Mouse (Mus musculus) hindbrain, embryonic 11.5 days (tissue): ENCODE measurements around the gene Cldn15. TPM values are rescaled to one million over a fixed set of nuclear protein-coding genes. Genes with fewer than 3 reads are reported as not detected.

Experiments
- ATAC-seq: fragments of 200-750 bp; cut with Nextera tagmentation; 2 replicates; pipeline ENCODE4 v1.8.0; 2017; ENCODE audit warnings: mild to moderate bottlenecking, moderate TSS enrichment, moderate library complexity; ENCODE audit not compliant: low FRiP score
- DNase-seq: peaks from one replicate; pipeline ENCODE4 v3.0.0-alpha.2; 2015; ENCODE audit warnings: low spot score
- H3K27ac ChIP-seq: fragments of 300-500 bp; sonication (generic); 2 replicates; pipeline ENCODE4 v1.5.1; 2014; ENCODE audit warnings: mild to moderate bottlenecking, low read depth, low read length
- H3K27me3 ChIP-seq: fragments of 300-500 bp; sonication (generic); 2 replicates; pipeline ENCODE4 v1.6.1; 2014; ENCODE audit warnings: mild to moderate bottlenecking, low read length, moderate library complexity, mixed read lengths; ENCODE audit not compliant: control insufficient read depth, insufficient read depth
- H3K36me3 ChIP-seq: fragments of 300-500 bp; sonication (generic); 2 replicates; pipeline ENCODE4 v1.6.1; 2014; ENCODE audit warnings: mild to moderate bottlenecking, low read length, moderate library complexity, mixed read lengths; ENCODE audit not compliant: control insufficient read depth, insufficient read depth
- H3K4me1 ChIP-seq: fragments of 300-500 bp; sonication (generic); replicated peaks from 2 replicates; pipeline ENCODE4 v1.6.1; 2014; ENCODE audit warnings: low read length, mixed read lengths; ENCODE audit not compliant: control insufficient read depth, insufficient read depth
- H3K4me2 ChIP-seq: fragments of 300-500 bp; sonication (generic); replicated peaks from 2 replicates; pipeline ENCODE4 v1.6.1; 2014; ENCODE audit warnings: mild to moderate bottlenecking, low read depth, low read length
- H3K4me3 ChIP-seq: fragments of 300-500 bp; sonication (generic); 2 replicates; pipeline ENCODE4 v1.5.1; 2014; ENCODE audit warnings: low read depth, low read length
- H3K9ac ChIP-seq: fragments of 300-500 bp; sonication (generic); 2 replicates; pipeline ENCODE4 v1.6.1; 2014; ENCODE audit warnings: low read depth, low read length
- H3K9me3 ChIP-seq: fragments of 300-500 bp; sonication (generic); 2 replicates; pipeline ENCODE4 v1.6.1; 2016; ENCODE audit warnings: low read length; ENCODE audit not compliant: control insufficient read depth
- WGBS: fragments of 180-500 bp; shearing (Covaris S2); extraction: QIAGEN DNeasy Blood & Tissue Kit; methylation state at CpG from one replicate; pipeline ENCODE4 v1.1.7; 2014; 5-methylcytosine and 5-hydroxymethylcytosine counted together
- polyA plus RNA-seq: library from polyadenylated mRNA; unstranded; fragments of >200 nt; fragmentation: Nextera tagmentation; extraction: Ambion mirVana; gene quantifications from 2 replicates; pipeline ENCODE4 v1.2.1, GENCODE M21; 2014

Cldn15 gene
- polyA plus RNA-seq, 1 experiment from 2014 or later = 0.32 TPM

DNA sequence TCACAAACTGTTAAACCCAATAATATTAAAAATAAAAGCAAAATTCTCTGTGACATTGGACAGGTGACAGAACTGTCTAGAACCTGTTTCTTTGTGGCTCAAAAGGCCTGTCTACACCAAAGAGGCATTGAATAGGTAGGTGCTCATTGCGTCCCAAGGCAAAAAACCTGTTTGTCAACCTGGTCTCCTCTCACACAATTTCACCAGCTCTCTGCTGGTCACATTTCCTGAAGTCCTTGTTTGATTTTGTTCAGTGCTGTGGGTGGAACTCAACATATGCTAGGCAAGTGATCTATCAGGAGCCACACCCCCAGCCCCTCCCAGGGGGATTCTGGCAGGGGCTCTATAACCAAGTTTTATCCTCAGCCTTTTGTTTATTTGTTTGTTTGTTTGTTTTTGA is 9.2 kb upstream of the Cldn15 start:
- peaks cover 2% of the 10 kb centered on the region; the same call in 1 of the 2 replicates for H3K4me1 ChIP-seq
- no peak overlapping the region for H3K4me3 ChIP-seq
- WGBS = 96% methylated on average over 1 of the region's 1 CpGs
- no peaks in the 10 kb centered on the region for H3K9me3 ChIP-seq
- ATAC-seq (no peak), DNase-seq (no peak)
- H3K9ac ChIP-seq = no peak overlapping the region
- 0 out of 2 replicates have a peak, but pooled peaks cover 2% of the 10 kb centered on the region for H3K36me3 ChIP-seq
- H3K4me2 ChIP-seq = no peak overlapping the region
- H3K27ac ChIP-seq = no peak overlapping the region
- H3K27me3 ChIP-seq = no peaks in the 10 kb centered on the region

DNA sequence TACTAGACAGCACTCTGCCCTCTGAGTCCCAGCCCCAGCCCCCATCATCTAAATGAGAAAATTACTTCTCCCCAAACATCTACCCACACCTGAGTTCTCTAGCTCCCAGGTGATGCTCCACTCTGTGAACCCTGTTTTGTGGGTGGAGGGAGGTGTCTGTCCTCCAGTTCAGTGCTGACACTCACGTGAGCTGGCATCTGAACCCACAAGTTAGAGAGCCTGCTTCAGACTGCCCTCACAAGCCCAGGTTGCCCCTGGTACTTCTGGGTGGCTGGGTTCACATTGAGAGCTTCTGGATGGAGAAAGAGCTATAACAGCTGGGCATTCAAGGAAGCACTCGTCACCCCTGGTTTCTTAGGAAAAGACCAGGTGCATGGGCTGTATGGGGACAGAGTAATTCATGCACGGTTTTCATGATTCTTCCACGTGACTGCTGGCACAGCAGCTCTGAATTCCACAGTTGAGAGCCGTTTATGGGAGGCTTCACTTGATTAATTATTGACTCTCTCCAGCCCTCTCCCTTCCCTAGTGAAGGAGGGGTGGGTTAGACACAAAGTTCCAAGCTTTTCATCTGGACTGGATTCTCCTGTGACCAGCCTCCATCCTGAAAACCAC is 7.3 kb upstream of the Cldn15 start:
- no peak overlapping the region for H3K27ac ChIP-seq
- 0 out of 2 replicates have a peak, but pooled peaks cover 2% of the 10 kb centered on the region for H3K36me3 ChIP-seq
- WGBS = 72% methylated on average over 5 of the region's 5 CpGs
- no peak overlapping the region for H3K9ac ChIP-seq
- H3K27me3 ChIP-seq = no peaks in the 10 kb centered on the region
- peaks cover 9% of the 10 kb centered on the region for H3K4me1 ChIP-seq
- no peak overlapping the region for H3K4me3 ChIP-seq
- no peaks in the 10 kb centered on the region for H3K9me3 ChIP-seq
- H3K4me2 ChIP-seq = no peak overlapping the region
- no peak for DNase-seq
- ATAC-seq = no peak

DNA sequence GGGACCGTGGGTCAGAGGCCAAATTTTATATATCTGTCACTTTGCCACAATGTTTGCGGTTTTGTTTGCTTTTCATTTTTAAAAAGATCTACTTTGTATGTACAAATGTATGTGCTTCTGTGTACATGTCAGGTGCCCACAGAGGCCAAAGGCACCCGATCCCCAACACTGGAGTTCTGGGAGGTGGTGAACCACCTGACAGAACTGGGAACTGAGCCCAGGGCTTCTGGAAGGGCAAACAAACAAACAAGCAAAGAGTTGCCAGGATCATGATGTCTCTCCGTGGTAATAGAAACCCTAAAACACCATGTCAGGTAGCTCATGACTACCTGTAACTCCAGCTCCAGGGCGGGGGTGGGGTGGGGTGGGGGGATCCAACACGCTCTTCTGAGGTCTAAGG is 6.4 kb upstream of the Cldn15 start:
- no peak for DNase-seq
- no peak overlapping the region for H3K4me2 ChIP-seq
- no peak overlapping the region for H3K9ac ChIP-seq
- no peak overlapping the region for H3K27ac ChIP-seq
- no peaks in the 10 kb centered on the region for H3K9me3 ChIP-seq
- no peaks in the 10 kb centered on the region for H3K27me3 ChIP-seq
- WGBS = 93% methylated on average over 6 of the region's 6 CpGs
- no peak overlapping the region for H3K4me3 ChIP-seq
- no peak for ATAC-seq
- H3K4me1 ChIP-seq = peaks cover 7% of the 10 kb centered on the region
- 0 out of 2 replicates have a peak, but pooled peaks cover 2% of the 10 kb centered on the region for H3K36me3 ChIP-seq

DNA sequence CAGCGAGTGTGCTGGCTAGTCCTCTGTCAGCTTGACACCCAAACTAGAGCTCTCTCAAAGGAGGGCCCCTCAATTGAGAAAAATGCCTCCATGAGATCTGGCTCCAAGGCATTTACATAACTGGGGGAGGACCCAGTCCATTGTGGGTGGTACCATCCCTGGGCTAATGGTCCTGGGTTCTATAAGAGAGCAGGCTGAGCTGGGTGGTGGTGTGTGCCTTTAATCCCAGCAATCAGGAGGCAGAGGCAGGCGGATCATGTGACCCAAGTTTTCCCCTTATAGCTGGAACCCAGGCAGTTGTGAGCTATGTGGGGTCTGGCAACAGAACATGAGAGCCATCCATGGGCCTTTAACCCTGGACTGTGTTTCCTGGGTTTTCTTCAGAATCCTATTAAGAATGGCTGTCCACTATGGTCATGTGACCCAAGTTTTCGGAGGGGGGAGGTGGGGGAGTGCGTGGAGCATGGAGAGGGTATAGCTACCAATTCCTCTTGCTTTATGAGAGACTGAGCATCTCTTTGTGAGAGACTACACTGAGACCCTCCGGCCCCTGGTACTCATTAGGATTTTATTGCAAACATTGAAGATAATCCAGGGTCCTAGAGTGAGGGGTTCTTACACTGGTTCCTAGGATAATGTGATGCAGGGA is 5.0 kb upstream of the Cldn15 start:
- WGBS = 22% methylated on average over 5 of the region's 5 CpGs
- peak overlapping the region; percentile 74 for H3K27ac ChIP-seq
- H3K9me3 ChIP-seq = no peaks in the 10 kb centered on the region
- H3K9ac ChIP-seq = peak overlapping the region; percentile 90
- no peaks in the 10 kb centered on the region for H3K27me3 ChIP-seq
- DNase-seq (no peak), ATAC-seq (peak; percentile 58)
- H3K4me2 ChIP-seq = peak overlapping the region; percentile 79
- H3K4me1 ChIP-seq = peaks cover 7% of the 10 kb centered on the region
- peak overlapping the region; percentile 73 for H3K4me3 ChIP-seq
- peaks cover 5% of the 10 kb centered on the region; the same call in 1 of the 2 replicates for H3K36me3 ChIP-seq

DNA sequence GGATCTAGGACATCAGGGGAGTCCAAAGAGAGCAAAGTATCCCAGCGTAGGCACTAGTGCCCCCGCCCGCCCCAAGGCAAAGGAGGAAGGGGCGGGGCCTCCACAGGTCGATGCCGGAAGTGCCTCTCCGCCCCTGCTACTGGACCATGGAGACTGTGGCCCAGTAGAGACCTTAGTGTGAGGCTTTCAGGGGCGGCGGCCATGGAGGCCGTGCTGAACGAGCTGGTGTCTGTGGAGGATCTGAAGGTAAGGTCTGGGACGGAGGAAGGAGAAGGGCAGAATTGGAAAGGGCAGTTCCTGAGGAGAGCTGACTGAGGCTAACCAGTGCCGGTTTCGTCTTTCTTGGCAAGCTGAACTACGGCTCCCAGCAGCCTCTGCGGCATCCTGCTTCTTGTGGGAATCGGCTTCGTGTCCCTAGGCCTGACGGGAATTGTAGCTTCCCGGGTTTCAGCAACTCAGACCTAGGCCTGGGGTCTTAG is 4.4 kb upstream of the Cldn15 start:
- Histone ChIP-seq H3K27ac (peak overlapping the region; percentile 74), H3K36me3 (peaks cover 5% of the 10 kb centered on the region; the same call in 1 of the 2 replicates), H3K9ac (peak overlapping the region; percentile 90), H3K9me3 (no peaks in the 10 kb centered on the region), H3K4me2 (peak overlapping the region; percentile 79), H3K27me3 (no peaks in the 10 kb centered on the region), H3K4me3 (peak overlapping the region; percentile 73), H3K4me1 (peaks cover 7% of the 10 kb centered on the region)
- peak; percentile 92 for DNase-seq
- ATAC-seq = peak; percentile 94
- 0% methylated on average over 19 of the region's 20 CpGs for WGBS

DNA sequence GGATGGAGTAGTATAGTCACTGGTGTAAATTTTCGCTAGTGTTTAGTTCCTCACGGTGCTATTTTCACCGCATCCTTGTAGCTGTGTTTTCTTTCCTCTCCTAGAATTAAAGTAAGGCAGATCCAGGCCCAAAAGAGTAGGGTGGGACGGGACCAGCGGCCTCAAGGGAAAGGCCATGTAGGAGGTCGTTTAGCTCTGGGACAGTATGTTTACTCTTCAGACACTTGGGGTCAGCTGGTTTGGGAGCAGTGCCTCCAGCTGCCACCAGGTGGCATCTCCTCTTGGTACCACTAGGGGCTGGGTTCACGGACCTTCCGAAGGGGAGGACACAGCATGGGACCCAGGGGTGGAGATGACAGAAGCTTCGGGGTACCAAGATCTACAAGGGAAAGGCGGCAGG is 3.9 kb upstream of the Cldn15 start:
- Histone ChIP-seq H3K9me3 (no peaks in the 10 kb centered on the region), H3K4me2 (peak overlapping the region; percentile 79), H3K36me3 (peaks cover 5% of the 10 kb centered on the region; the same call in 1 of the 2 replicates), H3K4me3 (peak overlapping the region; percentile 73), H3K9ac (peak overlapping the region; percentile 90), H3K27ac (peak overlapping the region; percentile 74), H3K27me3 (no peaks in the 10 kb centered on the region), H3K4me1 (peaks cover 7% of the 10 kb centered on the region)
- ATAC-seq (peak; percentile 78), DNase-seq (peak; percentile 91)
- under 1% methylated on average over 10 of the region's 10 CpGs for WGBS

DNA sequence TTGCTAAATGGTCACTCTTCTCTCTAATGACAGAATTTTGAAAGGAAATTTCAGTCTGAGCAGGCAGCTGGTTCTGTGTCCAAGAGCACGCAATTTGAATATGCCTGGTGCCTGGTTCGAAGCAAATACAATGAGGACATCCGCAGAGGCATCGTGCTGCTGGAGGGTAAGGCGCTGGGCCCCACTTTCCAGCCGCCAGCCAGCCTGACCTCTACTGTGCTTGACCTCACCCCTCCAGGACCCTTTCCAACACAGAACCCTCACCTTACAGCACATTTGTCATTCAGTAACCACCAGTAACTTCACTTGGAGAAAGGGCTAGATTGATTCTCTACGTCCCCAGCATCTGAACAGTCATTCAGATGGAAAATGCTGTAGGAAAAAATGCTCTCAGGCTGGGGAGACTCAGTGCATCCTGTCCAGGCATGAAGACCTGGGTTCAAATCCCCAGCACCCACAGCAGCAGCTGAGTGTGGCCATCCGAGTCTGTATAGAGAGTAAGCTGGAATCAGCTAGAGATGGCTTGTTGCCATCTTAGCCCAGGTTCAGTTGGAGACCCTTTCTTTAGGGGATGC is 3.4 kb upstream of the Cldn15 start:
- WGBS = 74% methylated on average over 8 of the region's 8 CpGs

DNA sequence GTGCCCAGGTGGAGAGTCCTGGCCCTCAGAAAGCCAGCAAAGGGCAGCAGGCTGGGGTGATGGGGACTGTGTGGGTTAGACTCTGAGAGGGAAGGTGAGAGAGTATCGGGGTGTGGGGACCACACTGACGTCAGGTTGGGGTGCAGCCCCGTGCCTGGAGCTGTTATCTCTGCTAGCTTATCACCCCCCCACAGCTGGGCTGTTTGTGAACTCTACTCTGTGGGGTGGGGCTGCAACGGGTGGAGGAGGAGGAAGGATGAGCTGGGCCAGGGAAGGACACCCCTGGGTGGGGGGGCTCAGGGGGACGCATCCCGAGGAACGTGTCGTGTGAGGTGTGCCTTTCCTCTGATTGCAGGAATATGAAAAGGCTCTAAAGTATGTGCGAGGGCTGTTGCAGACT is 1.2 kb upstream of the Cldn15 start:
- peaks cover 5% of the 10 kb centered on the region; the same call in 1 of the 2 replicates for H3K36me3 ChIP-seq
- WGBS = 95% methylated on average over 9 of the region's 9 CpGs
- peaks cover 7% of the 10 kb centered on the region for H3K4me1 ChIP-seq
- H3K9me3 ChIP-seq = no peaks in the 10 kb centered on the region
- no peak overlapping the region for H3K9ac ChIP-seq
- H3K4me3 ChIP-seq = no peak overlapping the region
- no peak overlapping the region for H3K4me2 ChIP-seq
- ATAC-seq = no peak
- H3K27me3 ChIP-seq = no peaks in the 10 kb centered on the region
- peak overlapping the region; percentile 27; the same call in 1 of the 2 replicates for H3K27ac ChIP-seq
- DNase-seq = no peak

More for the DNA sequence above, 3.4 kb upstream of the Cldn15 start:
- ATAC-seq = no peak
- Histone ChIP-seq H3K9ac (peak overlapping the region; percentile 90), H3K27ac (no peak overlapping the region), H3K4me2 (peak overlapping the region; percentile 79), H3K4me3 (peak overlapping the region; percentile 73), H3K27me3 (no peaks in the 10 kb centered on the region), H3K4me1 (peaks cover 7% of the 10 kb centered on the region), H3K9me3 (no peaks in the 10 kb centered on the region), H3K36me3 (peaks cover 5% of the 10 kb centered on the region; the same call in 1 of the 2 replicates)
- no peak for DNase-seq
